9 mouse cellular contexts compared by ENCODE assay signal in the genomic region with DNA sequence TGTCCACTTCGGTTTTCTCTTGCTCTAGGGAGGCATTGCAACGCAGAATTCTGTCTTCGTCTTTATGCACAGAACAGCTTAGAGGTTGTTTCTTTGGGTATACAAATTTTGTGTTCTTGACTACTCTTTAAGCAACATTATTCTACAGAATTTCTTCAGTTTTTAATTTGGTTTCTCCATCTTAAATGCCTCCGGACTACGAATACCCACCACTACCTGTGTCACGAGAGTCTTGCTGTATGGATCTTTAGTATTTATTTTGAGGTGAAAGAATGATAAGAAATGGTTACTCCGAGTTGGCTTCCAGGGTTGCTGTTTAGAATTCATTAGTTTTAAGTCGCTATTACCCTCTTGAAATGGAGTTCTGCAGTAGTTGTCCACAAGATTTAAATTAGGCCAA. TPM values are rescaled to one million over a fixed set of nuclear protein-coding genes. Genes with fewer than 3 reads are reported as not detected.
DNase-seq lines count a peak whose midpoint lies in the region; ATAC-seq lines count a peak whose summit lies in the region.
"Had no signal": no experiment of that assay in that cellular context is flagged by ENCODE, and none has a peak within 500 bp of the region (broad histone marks: within the 10 kb centered on the region; RNA-seq: fewer than 3 reads in every experiment).

No protein-coding gene starts in this region.

- H3K27me3 ChIP-seq in heart, embryonic 15.5 days: no peaks in the 10 kb centered on the region
- no peaks in the 10 kb centered on the region for H3K27me3 ChIP-seq in hindbrain, embryonic 13.5 days
- peaks cover 4% of the 10 kb centered on the region; the same call in 1 of the 2 replicates for H3K27me3 ChIP-seq in midbrain, embryonic 13.5 days

- no peak overlapping the region; the same call in 1 of the 2 replicates for H3K27ac ChIP-seq in heart, embryonic 15.5 days
- H3K27ac ChIP-seq in brown adipose tissue, adult 24 weeks (replicated peaks; ENCODE audit: low read depth, low read length): no peak overlapping the region
- no peak overlapping the region for H3K27ac ChIP-seq in hindbrain, embryonic 13.5 days
- no peak overlapping the region for H3K27ac ChIP-seq in midbrain, embryonic 13.5 days

- no peaks in the 10 kb centered on the region for H3K36me3 ChIP-seq in heart, embryonic 15.5 days
- H3K36me3 ChIP-seq in hindbrain, embryonic 13.5 days: no peaks in the 10 kb centered on the region
- H3K36me3 ChIP-seq in midbrain, embryonic 13.5 days: 0 out of 2 replicates have a peak, but pooled peaks cover 5% of the 10 kb centered on the region

- H3K9me3 ChIP-seq in heart, embryonic 15.5 days (replicated peaks): no peaks in the 10 kb centered on the region
- no peaks in the 10 kb centered on the region for H3K9me3 ChIP-seq in hindbrain, embryonic 13.5 days
- H3K9me3 ChIP-seq in midbrain, embryonic 13.5 days: no peaks in the 10 kb centered on the region
- H3K9me3 ChIP-seq: G1E had no signal

- ATAC-seq in heart, embryonic 15.5 days (replicated peaks; ENCODE audit: insufficient number of reproducible peaks, insufficient read depth, low FRiP score, low read depth): no peak
- ATAC-seq in hindbrain, embryonic 13.5 days (ENCODE audit: low FRiP score): no peak
- ATAC-seq in midbrain, embryonic 13.5 days: no peak

- peaks cover 16% of the 10 kb centered on the region for H3K4me1 ChIP-seq in heart, embryonic 15.5 days (replicated peaks)
- no peaks in the 10 kb centered on the region for H3K4me1 ChIP-seq in brown adipose tissue, adult 24 weeks (ENCODE audit: control insufficient read depth, insufficient read depth, insufficient read length, low read length)
- peaks cover 22% of the 10 kb centered on the region for H3K4me1 ChIP-seq in hindbrain, embryonic 13.5 days (replicated peaks)
- peaks cover 24% of the 10 kb centered on the region for H3K4me1 ChIP-seq in midbrain, embryonic 13.5 days (replicated peaks)

- 53% methylated on average over 8 of the region's 8 CpGs for whole genome bisulfite sequencing in heart, embryonic 15.5 days
- 52% methylated on average over 8 of the region's 8 CpGs for WGBS in hindbrain, embryonic 13.5 days
- 43% methylated on average over 8 of the region's 8 CpGs for WGBS in midbrain, embryonic 13.5 days

- DNase-seq in heart, postnatal 4 days: no peak
- no peak for DNase-seq in testis, postnatal 10 days (ENCODE audit: low spot score)
- DNase-seq in gastrocnemius, adult 18-20 months (ENCODE audit: low spot score): no peak
- no peak for DNase-seq in cerebellum, postnatal 14 days

- peak overlapping the region; percentile 79; the same call in 1 of the 2 replicates for H3K9ac ChIP-seq in heart, embryonic 15.5 days
- peak overlapping the region; percentile 91; the same call in 1 of the 2 replicates for H3K9ac ChIP-seq in hindbrain, embryonic 13.5 days
- peak overlapping the region; percentile 80; the same call in 1 of the 2 replicates for H3K9ac ChIP-seq in midbrain, embryonic 13.5 days (replicated peaks)

- peak overlapping the region; percentile 75 for H3K4me3 ChIP-seq in heart, embryonic 15.5 days
- H3K4me3 ChIP-seq in brown adipose tissue, adult 24 weeks (ENCODE audit: insufficient read depth, low read depth, low read length): 0 out of 2 replicates have a peak overlapping the region, but pooled peaks have one; percentile 79
- peak overlapping the region; percentile 80 for H3K4me3 ChIP-seq in hindbrain, embryonic 13.5 days
- H3K4me3 ChIP-seq in midbrain, embryonic 13.5 days (replicated peaks): peak overlapping the region; percentile 78

- H3K4me2 ChIP-seq in heart, embryonic 15.5 days: peak overlapping the region; percentile 83
- peak overlapping the region; percentile 60 for H3K4me2 ChIP-seq in hindbrain, embryonic 13.5 days
- peak overlapping the region; percentile 59 for H3K4me2 ChIP-seq in midbrain, embryonic 13.5 days (replicated peaks)

RNA-seq across cellular contexts. Expression of a gene that starts 1.3 kb away (rescaled TPM):
- 32.0 and 33.7 TPM in 2 replicates for polyA plus RNA-seq in heart, embryonic 15.5 days (2015; fragmentation: Nextera tagmentation; extraction: Ambion mirVana)
- total RNA-seq in heart, postnatal 4 days (2021): 10 to 100 TPM; 26.1 to 28.7 TPM
- polyA plus RNA-seq in brown adipose tissue, adult 24 weeks (2012; ENCODE audit: insufficient read depth, insufficient read length, missing spikeins): 4.5 and 4.8 TPM in 2 replicates
- 32.7 and 34.9 TPM in 2 replicates for polyA plus RNA-seq in hindbrain, embryonic 13.5 days (2015; fragmentation: Nextera tagmentation; extraction: Ambion mirVana)
- polyA plus RNA-seq in midbrain, embryonic 13.5 days (2015; fragmentation: Nextera tagmentation; extraction: Ambion mirVana): 29.8 and 32.0 TPM in 2 replicates
- total RNA-seq in gastrocnemius, adult 18-20 months (2021): 10 to 100 TPM; 12.4 to 12.8 TPM
